Mouse (Mus musculus) liver, embryonic 14.5 days (tissue): ENCODE data around the gene Kcnip2.

Source experiments
- CTCF ChIP-seq: IDR thresholded peaks from 2 replicates; pipeline ENCODE4 v1.5.1; 2016; ENCODE audit warnings: antibody characterized with exemption, low read depth, control low read depth
- EP300 ChIP-seq: IDR thresholded peaks from 2 replicates; pipeline ENCODE4 v1.6.1; 2016; ENCODE audit warnings: antibody characterized with exemption, low read depth

- TF ChIP-seq CTCF (no peak), EP300 (no peak)
These were observed 72.2 kb downstream of the Kcnip2 start for GRCm38 (mm10) chr19:45743619-45744018.
